Mouse (Mus musculus) liver, embryonic 14.5 days (tissue): ENCODE measurements around the gene Yap1.

ENCODE experiments used
- CTCF ChIP-seq: IDR thresholded peaks from 2 replicates; pipeline ENCODE4 v1.5.1; 2016; ENCODE audit warnings: antibody characterized with exemption, low read depth, control low read depth
- EP300 ChIP-seq: IDR thresholded peaks from 2 replicates; pipeline ENCODE4 v1.6.1; 2016; ENCODE audit warnings: antibody characterized with exemption, low read depth

GRCm38 (mm10) chr9:7992651-7993050 is 11.7 kb downstream of the Yap1 start:
- no peak for TF ChIP-seq CTCF
- no peak for TF ChIP-seq EP300
